In the genomic region with DNA sequence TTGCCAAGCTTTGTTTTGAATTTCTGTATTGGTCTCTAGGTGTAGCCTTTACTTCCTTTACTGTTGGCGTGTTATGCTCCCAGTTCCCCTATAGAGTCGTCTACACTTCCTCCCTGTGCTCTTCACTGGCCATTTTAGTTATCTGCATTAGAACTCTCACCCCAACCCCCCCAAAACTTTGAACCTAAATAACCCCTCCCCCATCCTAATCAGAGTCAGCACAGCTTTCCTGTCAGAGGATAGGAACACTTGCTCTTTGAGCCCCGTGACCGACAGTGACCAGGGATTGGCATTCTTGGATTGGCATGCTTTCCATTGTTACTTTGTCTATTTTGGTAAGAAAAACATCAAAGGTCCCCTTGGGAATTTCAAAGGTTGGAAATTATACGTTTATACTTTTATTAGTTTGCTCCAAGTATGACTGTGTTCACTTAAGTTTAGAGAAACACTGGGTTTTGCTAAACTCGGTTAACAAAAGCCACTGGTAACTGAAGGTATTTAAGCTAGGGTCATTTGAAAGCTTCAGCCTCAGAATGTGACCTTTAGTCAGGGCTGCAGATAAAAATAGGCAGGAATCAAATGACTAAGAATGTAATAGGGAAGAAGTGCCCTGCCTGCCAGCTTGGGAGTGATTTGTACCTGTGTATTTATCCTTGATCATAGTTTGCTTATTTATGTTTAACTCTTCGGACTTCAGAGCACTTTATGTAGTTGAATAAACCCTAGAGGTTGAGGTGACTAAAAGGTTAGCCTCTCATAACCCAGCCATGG, we compare ENCODE assay signal across 8 mouse cellular contexts. TPM values are rescaled to one million over a fixed set of nuclear protein-coding genes. Genes with fewer than 3 reads are reported as not detected.
DNase-seq lines count a peak whose midpoint lies in the region; ATAC-seq and TF ChIP-seq lines count a peak whose summit lies in the region.

No protein-coding gene starts in this region.

- TF ChIP-seq CTCF in heart, adult 2 months (IDR thresholded peaks at IDR 0.05), result no peak

- no peaks in the 10 kb centered on the region for H3K9me3 ChIP-seq in intestine, embryonic 15.5 days
- H3K9me3 ChIP-seq in midbrain, embryonic 15.5 days, result no peaks in the 10 kb centered on the region

- H3K27me3 ChIP-seq in heart, adult 2 months (ENCODE audit: control insufficient read depth, insufficient read depth, low read length), result no peaks in the 10 kb centered on the region
- no peaks in the 10 kb centered on the region for H3K27me3 ChIP-seq in intestine, embryonic 15.5 days (replicated peaks)
- H3K27me3 ChIP-seq in midbrain, embryonic 15.5 days (replicated peaks), result no peaks in the 10 kb centered on the region

- no peak; the same call in 1 of the 2 replicates for TF ChIP-seq POLR2A in heart, adult 2 months (IDR thresholded peaks at IDR 0.05; ENCODE audit: insufficient read depth, low read depth, low read length)

- peak in 1 of 2 experiments; percentile 33 for DNase-seq in heart, adult 2 months
- DNase-seq in heart, postnatal 25 days (ENCODE audit: low spot score), result no peak
- no peak for DNase-seq in cerebellum, adult 11 months
- DNase-seq in thymus, adult 18-20 months, result no peak
- no peak for DNase-seq in thymus, postnatal 10 days (ENCODE audit: low spot score in 2 of 2)

- H3K4me1 ChIP-seq in heart, adult 2 months (ENCODE audit: control insufficient read depth, insufficient read depth, low read length), result peaks cover 29% of the 10 kb centered on the region
- peaks cover 44% of the 10 kb centered on the region for H3K4me1 ChIP-seq in intestine, embryonic 15.5 days (replicated peaks)
- H3K4me1 ChIP-seq in midbrain, embryonic 15.5 days, result peaks cover 50% of the 10 kb centered on the region

- peak; percentile 93 for TF ChIP-seq EP300 in heart, adult 2 months (IDR thresholded peaks at IDR 0.05; ENCODE audit: insufficient read depth, low read depth, low read length)

- 8% methylated on average over 7 of the region's 7 CpGs for WGBS in heart, adult 2 months
- WGBS in intestine, embryonic 15.5 days, result 36% methylated on average over 7 of the region's 7 CpGs
- 71% methylated on average over 7 of the region's 7 CpGs for WGBS in midbrain, embryonic 15.5 days

- peak; percentile 5; the same call in 1 of the 2 replicates for ATAC-seq in common myeloid progenitor, adult 5-6 weeks (replicated peaks; ENCODE audit: low read depth, poor library complexity, severe bottlenecking)
- no peak for ATAC-seq in intestine, embryonic 15.5 days
- ATAC-seq in midbrain, embryonic 15.5 days (replicated peaks), result no peak

- H3K4me3 ChIP-seq in heart, adult 2 months, result peak overlapping the region; percentile 81
- H3K4me3 ChIP-seq in intestine, embryonic 15.5 days (replicated peaks), result no peak overlapping the region
- no peak overlapping the region for H3K4me3 ChIP-seq in midbrain, embryonic 15.5 days

- intact Hi-C loops in heart, adult 2 months (cut with DNase I), result no loop called here
- intact Hi-C loops in heart, postnatal 25 days (cut with DNase I), result loop anchor here (1.0 kb wide), 1 partner anchor 11 kb away; no protein-coding TSS in a partner anchor

- H3K27ac ChIP-seq in heart, adult 2 months, result peak overlapping the region; percentile 99
- peak overlapping the region; percentile 18; the same call in 1 of the 2 replicates for H3K27ac ChIP-seq in intestine, embryonic 15.5 days
- no peak overlapping the region for H3K27ac ChIP-seq in midbrain, embryonic 15.5 days

- peak overlapping the region; percentile 82 for H3K9ac ChIP-seq in heart, adult 2 months (ENCODE audit: low read depth, low read length)
- no peak overlapping the region for H3K9ac ChIP-seq in intestine, embryonic 15.5 days
- H3K9ac ChIP-seq in midbrain, embryonic 15.5 days, result no peak overlapping the region

- H3K79me2 ChIP-seq in heart, adult 2 months (replicated peaks; ENCODE audit: control insufficient read depth, insufficient read depth, low read length), result peaks cover 14% of the 10 kb centered on the region

- H3K36me3 ChIP-seq in heart, adult 2 months (ENCODE audit: control insufficient read depth, insufficient read depth, low read length), result peaks cover 66% of the 10 kb centered on the region
- H3K36me3 ChIP-seq in intestine, embryonic 15.5 days, result peaks cover 8% of the 10 kb centered on the region; the same call in 1 of the 2 replicates
- no peaks in the 10 kb centered on the region; the same call in 1 of the 2 replicates for H3K36me3 ChIP-seq in midbrain, embryonic 15.5 days (replicated peaks)

- peak overlapping the region; percentile 40 for H3K4me2 ChIP-seq in intestine, embryonic 15.5 days (replicated peaks)
- H3K4me2 ChIP-seq in midbrain, embryonic 15.5 days, result peak overlapping the region; percentile 27

RNA-seq across cellular contexts. Expression of a gene that starts 3.5 kb away (rescaled TPM):
- 100 to 1,000 TPM; 134 to 139 TPM for total RNA-seq in heart, adult 2 months (2021)
- polyA plus RNA-seq in heart, adult 2 months (2012; rRNA removed), result 39.1 and 64.4 TPM in 2 replicates
- total RNA-seq in heart, postnatal 25 days (2021), result 100 to 1,000 TPM; 128 to 152 TPM
- total RNA-seq in common myeloid progenitor, adult 5-6 weeks (2017), result 141 and 159 TPM in 2 replicates
- 50.5 and 52.3 TPM in 2 replicates for polyA plus RNA-seq in intestine, embryonic 15.5 days (2015; fragmentation: Nextera tagmentation; extraction: Ambion mirVana)
- 47.8 and 47.9 TPM in 2 replicates for polyA plus RNA-seq in midbrain, embryonic 15.5 days (2015; fragmentation: Nextera tagmentation; extraction: Ambion mirVana)

RNA-seq across cellular contexts. Expression of a gene that starts 25.6 kb away (rescaled TPM):
- 10 to 100 TPM; 39.2 to 51.4 TPM for total RNA-seq in heart, adult 2 months (2021)
- polyA plus RNA-seq in heart, adult 2 months (2012; rRNA removed), result 36.2 and 46.2 TPM in 2 replicates
- 10 to 100 TPM; 52.6 to 64.6 TPM for total RNA-seq in heart, postnatal 25 days (2021)
- 0.37 TPM in 1 of 2 replicates, not detected in the other for total RNA-seq in common myeloid progenitor, adult 5-6 weeks (2017)
- polyA plus RNA-seq in intestine, embryonic 15.5 days (2015; fragmentation: Nextera tagmentation; extraction: Ambion mirVana), result 2.3 and 3.0 TPM in 2 replicates
- polyA plus RNA-seq in midbrain, embryonic 15.5 days (2015; fragmentation: Nextera tagmentation; extraction: Ambion mirVana), result 1.0 TPM in 2 replicates

RNA-seq across cellular contexts. Expression of a gene that starts 37.3 kb away (rescaled TPM):
- total RNA-seq in heart, adult 2 months (2021), result 10 to 100 TPM; 71.5 to 77.7 TPM
- polyA plus RNA-seq in heart, adult 2 months (2012; rRNA removed), result 17.4 and 28.3 TPM in 2 replicates
- 10 to 100 TPM; 67.4 to 72.2 TPM for total RNA-seq in heart, postnatal 25 days (2021)
- total RNA-seq in common myeloid progenitor, adult 5-6 weeks (2017), result 79.4 and 79.7 TPM in 2 replicates
- polyA plus RNA-seq in intestine, embryonic 15.5 days (2015; fragmentation: Nextera tagmentation; extraction: Ambion mirVana), result 65.1 and 69.0 TPM in 2 replicates
- polyA plus RNA-seq in midbrain, embryonic 15.5 days (2015; fragmentation: Nextera tagmentation; extraction: Ambion mirVana), result 123 and 133 TPM in 2 replicates

Comparison
In these comparisons a context has a peak if more than half of its experiments do, and no peak if none do; other contexts are left out.
1. RNA of a gene that starts 25.6 kb away (total RNA-seq): 52.6 to 64.6 TPM in heart, postnatal 25 days and 39.2 to 51.4 TPM in heart, adult 2 months; 0.37 TPM in common myeloid progenitor, adult 5-6 weeks; every median in the first group is over 10 times any median in the second.